Mouse (Mus musculus): ENCODE measurements around the gene Traf3ip3.

- TF ChIP-seq MAX (IDR thresholded peaks at IDR 0.05; ENCODE audit: low read length) (no peak), CTCF (conservative IDR thresholded peaks at IDR 0.05 in 1 of 2, IDR thresholded peaks at IDR 0.05 in 1 of 2; ENCODE audit: low read depth in 2 of 2, low read length in 2 of 2) (no peak), HCFC1 (IDR thresholded peaks at IDR 0.05; ENCODE audit: low read depth, low read length) (no peak), EP300 (IDR thresholded peaks at IDR 0.05; ENCODE audit: low read length) (no peak), POLR2A (IDR thresholded peaks at IDR 0.05; ENCODE audit: low read depth, low read length) (no peak), JUND (conservative IDR thresholded peaks at IDR 0.05; ENCODE audit: low read depth, low read length) (no peak)
These were observed 3.9 kb downstream of the Traf3ip3 start for GRCm38 (mm10) chr1:193197494-193198205.
